Mouse (Mus musculus) liver, postnatal 0 days (tissue): ENCODE measurements at regions not wholly inside any gene's neighbourhood (a gene's known extent, or its start where the extent isn't known, plus 50 kb on each side); places are given as distances from the start of the nearest gene placed in this dataset.

Experiments used
- CTCF ChIP-seq: sonication (generic); IDR thresholded peaks from 2 replicates; pipeline ENCODE4 v1.5.1; 2016; ENCODE audit warnings: antibody characterized with exemption, low read depth
- EP300 ChIP-seq: IDR thresholded peaks from 2 replicates; pipeline ENCODE4 v1.6.1; 2016; ENCODE audit warnings: antibody characterized with exemption, low read depth, mild to moderate bottlenecking

GRCm38 (mm10) chr13:48436659-48437345 lies 76.4 kb downstream of the Zfp169 start:
- TF ChIP-seq CTCF (no peak), EP300 (no peak)
